9 mouse cellular contexts compared by ENCODE assay signal in the genomic region with DNA sequence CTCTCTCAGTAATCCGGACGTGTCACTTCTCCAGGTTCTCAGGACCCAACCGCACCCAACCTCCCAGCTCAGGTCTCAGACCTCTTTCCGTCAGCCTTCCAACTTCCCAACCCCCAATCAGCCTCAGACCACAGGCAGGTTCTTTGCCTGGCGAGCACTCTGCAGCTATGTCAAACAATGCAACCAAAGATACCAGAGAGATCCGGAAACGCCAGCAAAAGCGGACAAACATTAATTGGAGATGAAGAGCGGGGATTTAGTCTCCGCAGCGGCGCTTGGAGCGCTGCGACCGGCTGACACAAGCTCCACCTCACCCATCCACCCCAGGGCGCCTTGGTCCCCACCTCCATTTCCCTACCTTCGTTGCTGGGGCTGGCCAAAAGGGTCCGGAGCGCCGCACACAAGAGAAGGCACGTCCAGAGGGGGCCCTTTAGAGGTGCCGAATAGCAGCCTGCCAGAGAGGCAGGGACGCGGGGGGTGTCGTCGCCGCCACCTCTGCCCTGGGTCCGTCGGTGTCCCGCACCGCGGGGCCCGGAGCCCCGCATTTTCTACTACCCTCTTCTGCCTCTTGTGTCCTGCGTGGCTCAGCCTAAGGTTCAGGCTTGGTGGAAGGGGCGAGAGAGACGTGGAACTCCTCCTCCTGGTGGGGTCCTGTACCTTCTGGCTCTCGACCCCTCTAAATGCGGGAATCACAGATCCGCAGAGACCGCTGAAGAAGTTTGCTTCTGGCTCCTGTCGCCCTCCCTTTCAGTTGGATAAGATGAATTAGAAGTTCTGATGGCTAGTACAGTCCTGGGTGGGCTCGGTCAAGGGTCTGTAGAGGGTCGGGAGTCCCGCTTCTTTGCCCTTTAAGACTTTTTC. TPM values are rescaled to one million over a fixed set of nuclear protein-coding genes. Genes with fewer than 3 reads are reported as not detected.
DNase-seq lines count a peak whose midpoint lies in the region; ATAC-seq and TF ChIP-seq lines count a peak whose summit lies in the region.
"Had no signal": no experiment of that assay in that cellular context is flagged by ENCODE, and none has a peak within 500 bp of the region (broad histone marks: within the 10 kb centered on the region; RNA-seq: fewer than 3 reads in every experiment).

No protein-coding gene starts in this region.

- H3K36me3 ChIP-seq in hindbrain, postnatal 0 days (ENCODE audit: insufficient read depth, low read length): no peaks in the 10 kb centered on the region
- no peaks in the 10 kb centered on the region for H3K36me3 ChIP-seq in liver, postnatal 0 days (replicated peaks; ENCODE audit: insufficient read depth, low read length)
- no peaks in the 10 kb centered on the region for H3K36me3 ChIP-seq in stomach, embryonic 15.5 days

- peak; percentile 16; the same call in 1 of the 2 replicates for ATAC-seq in hindbrain, postnatal 0 days
- no peak for ATAC-seq in liver, postnatal 0 days
- no peak for ATAC-seq in stomach, embryonic 15.5 days (ENCODE audit: insufficient read depth, low FRiP score, low read depth)
- no peak for ATAC-seq in megakaryocyte progenitor cell, adult 5-6 weeks (replicated peaks; ENCODE audit: poor library complexity)

- peak overlapping the region; percentile 72 for H3K9ac ChIP-seq in hindbrain, postnatal 0 days (replicated peaks; ENCODE audit: low read length)
- no peak overlapping the region for H3K9ac ChIP-seq in liver, postnatal 0 days (replicated peaks)
- no peak overlapping the region for H3K9ac ChIP-seq in stomach, embryonic 15.5 days

- peak; percentile 30 to 34 for DNase-seq in cerebellum, postnatal 14 days
- no peak for DNase-seq in cerebellum, adult 9-10 months
- peak; percentile 6 for DNase-seq in thymus, postnatal 4 days
- DNase-seq in thymus, postnatal 36 days: no peak
- DNase-seq in hindbrain, postnatal 0 days (ENCODE audit: low spot score): peak; percentile 59
- DNase-seq in liver, postnatal 0 days: peak; percentile 11

- peak overlapping the region; percentile 86 for H3K27ac ChIP-seq in hindbrain, postnatal 0 days
- H3K27ac ChIP-seq in liver, postnatal 0 days (ENCODE audit: low read depth): no peak overlapping the region
- H3K27ac ChIP-seq in stomach, embryonic 15.5 days: no peak overlapping the region

- H3K4me2 ChIP-seq in hindbrain, postnatal 0 days (ENCODE audit: low read depth, low read length): peak overlapping the region; percentile 78
- peak overlapping the region; percentile 68 for H3K4me2 ChIP-seq in liver, postnatal 0 days (ENCODE audit: low read depth, low read length)
- H3K4me2 ChIP-seq in stomach, embryonic 15.5 days: peak overlapping the region; percentile 97

- no peak; the same call in 1 of the 2 replicates for TF ChIP-seq CTCF in hindbrain, postnatal 0 days (IDR thresholded peaks at IDR 0.05; ENCODE audit: low read depth)
- TF ChIP-seq CTCF in liver, postnatal 0 days (IDR thresholded peaks at IDR 0.05; ENCODE audit: low read depth): no peak

- H3K4me1 ChIP-seq in hindbrain, postnatal 0 days (ENCODE audit: insufficient read depth, low read length): no peaks in the 10 kb centered on the region
- H3K4me1 ChIP-seq in liver, postnatal 0 days (ENCODE audit: insufficient read depth): peaks cover 4% of the 10 kb centered on the region; the same call in 1 of the 2 replicates
- 0 out of 2 replicates have a peak, but pooled peaks cover 8% of the 10 kb centered on the region for H3K4me1 ChIP-seq in stomach, embryonic 15.5 days

- no peaks in the 10 kb centered on the region for H3K27me3 ChIP-seq in hindbrain, postnatal 0 days (ENCODE audit: insufficient read depth, low read length)
- peaks cover 27% of the 10 kb centered on the region for H3K27me3 ChIP-seq in liver, postnatal 0 days (ENCODE audit: insufficient read depth, low read length)
- peaks cover 15% of the 10 kb centered on the region; the same call in 1 of the 2 replicates for H3K27me3 ChIP-seq in stomach, embryonic 15.5 days (replicated peaks)

- no peak for TF ChIP-seq EP300 in liver, postnatal 0 days (IDR thresholded peaks at IDR 0.05; ENCODE audit: low read depth)

- WGBS in hindbrain, postnatal 0 days: under 1% methylated on average over 45 of the region's 45 CpGs
- under 1% methylated on average over 44 of the region's 45 CpGs for WGBS in liver, postnatal 0 days (ENCODE audit: insufficient replicate concordance)
- WGBS in stomach, embryonic 15.5 days: under 1% methylated on average over 45 of the region's 45 CpGs

- H3K9me3 ChIP-seq in hindbrain, postnatal 0 days (ENCODE audit: low read length): no peaks in the 10 kb centered on the region
- no peaks in the 10 kb centered on the region for H3K9me3 ChIP-seq in liver, postnatal 0 days (ENCODE audit: low read length)
- H3K9me3 ChIP-seq in stomach, embryonic 15.5 days: no peaks in the 10 kb centered on the region

- peak overlapping the region; percentile 81 for H3K4me3 ChIP-seq in hindbrain, postnatal 0 days (ENCODE audit: low read length)
- H3K4me3 ChIP-seq in liver, postnatal 0 days (ENCODE audit: low read depth, low read length): 0 out of 2 replicates have a peak overlapping the region, but pooled peaks have one; percentile 37
- peak overlapping the region; percentile 55 for H3K4me3 ChIP-seq in stomach, embryonic 15.5 days (replicated peaks)

RNA-seq across cellular contexts. Expression of gene Epha5, which starts 1.0 kb away (rescaled TPM):
- total RNA-seq in hindbrain, postnatal 0 days (2014; rRNA removed): 55.7 and 56.8 TPM in 2 replicates
- polyA plus RNA-seq in hindbrain, postnatal 0 days (2015; fragmentation: Nextera tagmentation; extraction: Ambion mirVana): 67.7 and 68.0 TPM in 2 replicates
- not detected in 2 replicates for polyA plus RNA-seq in liver, postnatal 0 days (2015; fragmentation: Nextera tagmentation; extraction: Ambion mirVana)
- polyA plus RNA-seq in stomach, embryonic 15.5 days (2015; fragmentation: Nextera tagmentation; extraction: Ambion mirVana): 3.4 and 4.2 TPM in 2 replicates
- total RNA-seq in megakaryocyte progenitor cell, adult 5-6 weeks (2015): not detected in 2 replicates
- total RNA-seq in megakaryocyte progenitor cell, adult 5-6 weeks (2017): 0.17 TPM in 1 of 2 replicates, not detected in the other
- polyA plus RNA-seq: gonadal fat pad, adult 2 months had no signal

Comparison
In these comparisons a context has a peak if more than half of its experiments do, and no peak if none do; other contexts are left out.
1. DNase-seq: peak in cerebellum, postnatal 14 days (2 of 2), thymus, postnatal 4 days (single experiment), hindbrain, postnatal 0 days (single experiment) and liver, postnatal 0 days (single experiment); none in cerebellum, adult 9-10 months (single experiment) and thymus, postnatal 36 days (0 of 2).
2. RNA of gene Epha5, which starts 1.0 kb away (polyA plus RNA-seq): 67.7 to 68.0 TPM in hindbrain, postnatal 0 days; 3.4 to 4.2 TPM in stomach, embryonic 15.5 days and not detected in liver, postnatal 0 days; every median in the first group is over 10 times any median in the second.
3. Peak in every context shown above with its lines, with median percentiles within 50 percentile points of each other: H3K4me2 ChIP-seq and H3K4me3 ChIP-seq.